Mouse (Mus musculus) forebrain, postnatal 0 days (tissue): ENCODE results near the gene Scml4. TPM values are rescaled to one million over a fixed set of nuclear protein-coding genes. Genes with fewer than 3 reads are reported as not detected.

Source experiments
- ATAC-seq: fragments of 200-750 bp; cut with Nextera tagmentation; 2 replicates; pipeline ENCODE4 v1.8.0; 2017; ENCODE audit warnings: mild to moderate bottlenecking, moderate library complexity
- DNase-seq: peaks from one replicate; pipeline ENCODE4 v3.0.0-alpha.2; 2015
- H3K27ac ChIP-seq: fragments of 300-500 bp; sonication (generic); 2 replicates; pipeline ENCODE4 v1.5.1; 2014; ENCODE audit warnings: low read depth, mild to moderate bottlenecking, antibody characterized with exemption, low read length, moderate library complexity, mixed read lengths
- H3K27me3 ChIP-seq: fragments of 300-500 bp; sonication (generic); 2 replicates; pipeline ENCODE4 v1.6.1; 2014; ENCODE audit warnings: mild to moderate bottlenecking, low read length, mixed read lengths; ENCODE audit not compliant: insufficient read depth
- H3K36me3 ChIP-seq: fragments of 300-500 bp; sonication (generic); 2 replicates; pipeline ENCODE4 v1.6.1; 2014; ENCODE audit warnings: mild to moderate bottlenecking, moderate library complexity; ENCODE audit not compliant: insufficient read depth
- H3K4me1 ChIP-seq: fragments of 300-500 bp; sonication (generic); 2 replicates; pipeline ENCODE4 v1.6.1; 2014; ENCODE audit warnings: antibody characterized with exemption; ENCODE audit not compliant: insufficient read depth
- H3K4me2 ChIP-seq: fragments of 300-500 bp; sonication (generic); 2 replicates; pipeline ENCODE4 v1.6.1; 2014; ENCODE audit warnings: low read depth, mild to moderate bottlenecking, moderate library complexity
- H3K4me3 ChIP-seq: fragments of 300-500 bp; sonication (generic); 2 replicates; pipeline ENCODE4 v1.5.1; 2014; ENCODE audit warnings: low read depth, low read length, mixed read lengths
- H3K9ac ChIP-seq: fragments of 300-500 bp; sonication (generic); 2 replicates; pipeline ENCODE4 v1.6.1; 2014; ENCODE audit warnings: mild to moderate bottlenecking
- H3K9me3 ChIP-seq: fragments of 300-500 bp; sonication (generic); 2 replicates; pipeline ENCODE4 v1.6.1; 2016; ENCODE audit warnings: low read length
- CTCF ChIP-seq: sonication (generic); IDR thresholded peaks from 2 replicates; pipeline ENCODE4 v1.5.1; 2016; ENCODE audit warnings: antibody characterized with exemption, control low read depth, low read depth
- WGBS: fragments of 180-500 bp; shearing (Covaris S2); extraction: QIAGEN DNeasy Blood & Tissue Kit; methylation state at CpG from one replicate; pipeline ENCODE4 v1.1.7; 2014; 5-methylcytosine and 5-hydroxymethylcytosine counted together
- polyA plus RNA-seq: library from polyadenylated mRNA; unstranded; fragments of >200 nt; fragmentation: Nextera tagmentation; extraction: Ambion mirVana; gene quantifications from 2 replicates; pipeline ENCODE4 v1.2.1, GENCODE M21; 2015
- total RNA-seq: library from RNA; depleted of rRNA; stranded (reverse); fragments of >200 nt; gene quantifications from 2 replicates; pipeline ENCODE4 v1.2.3, GENCODE M21; 2014; rRNA removed

Scml4 gene
- total and polyA plus RNA-seq, 2 experiments from 2014 or later, result 8.5 to 37.7 TPM

- WGBS, result 67% methylated on average over 11 of the region's 11 CpGs
- Histone ChIP-seq H3K36me3 (no peaks in the 10 kb centered on the region), H3K27me3 (no peaks in the 10 kb centered on the region), H3K9ac (no peak overlapping the region), H3K4me1 (no peaks in the 10 kb centered on the region), H3K4me3 (no peak overlapping the region), H3K27ac (no peak overlapping the region), H3K4me2 (no peak overlapping the region), H3K9me3 (no peaks in the 10 kb centered on the region)
- TF ChIP-seq CTCF, result no peak
- DNase-seq (no peak), ATAC-seq (no peak)
Observed at GRCm38 (mm10) chr10:43008116-43008515, 147.9 kb downstream of the Scml4 start.

Other genes with a start within 250 kb of the Scml4 start
- gene Sec63, start 98.9 kb upstream of the Scml4 start, total RNA-seq, result 20.7 and 24.9 TPM in 2 replicates
- 9.3 and 14.0 TPM in 2 replicates for gene Sec63, start 98.9 kb upstream of the Scml4 start, polyA plus RNA-seq